Mouse (Mus musculus) lung, embryonic 14.5 days (tissue): ENCODE data around the gene Gm45808. TPM values are rescaled to one million over a fixed set of nuclear protein-coding genes. Genes with fewer than 3 reads are reported as not detected.
A peak's percentile ranks its signal among the peaks of the same experiment; 100 is the strongest.

Experiments
- ATAC-seq: fragments of 200-750 bp; cut with Nextera tagmentation; 2 replicates; pipeline ENCODE4 v1.8.0; 2017; ENCODE audit warnings: mild to moderate bottlenecking, moderate TSS enrichment, moderate library complexity; ENCODE audit not compliant: insufficient read depth
- DNase-seq: peaks from one replicate; pipeline ENCODE4 v3.0.0-alpha.2; 2015
- H3K27ac ChIP-seq: fragments of 300-500 bp; sonication (generic); 2 replicates; pipeline ENCODE4 v1.5.1; 2014; ENCODE audit warnings: low read depth, mild to moderate bottlenecking, moderate library complexity
- H3K27me3 ChIP-seq: fragments of 300-500 bp; sonication (generic); 2 replicates; pipeline ENCODE4 v1.6.1; 2014; ENCODE audit warnings: low read length, control low read depth; ENCODE audit not compliant: insufficient read depth
- H3K36me3 ChIP-seq: fragments of 300-500 bp; sonication (generic); 2 replicates; pipeline ENCODE4 v1.6.1; 2014; ENCODE audit warnings: control low read depth; ENCODE audit not compliant: insufficient read depth
- H3K4me1 ChIP-seq: fragments of 300-500 bp; sonication (generic); 2 replicates; pipeline ENCODE4 v1.6.1; 2014; ENCODE audit warnings: antibody characterized with exemption, control low read depth; ENCODE audit not compliant: insufficient read depth
- H3K4me2 ChIP-seq: fragments of 300-500 bp; sonication (generic); 2 replicates; pipeline ENCODE4 v1.6.1; 2014; ENCODE audit warnings: mild to moderate bottlenecking
- H3K4me3 ChIP-seq: fragments of 300-500 bp; sonication (generic); 2 replicates; pipeline ENCODE4 v1.5.1; 2014; ENCODE audit warnings: low read depth, low read length
- H3K9ac ChIP-seq: fragments of 300-500 bp; sonication (generic); 2 replicates; pipeline ENCODE4 v1.6.1; 2014
- H3K9me3 ChIP-seq: fragments of 300-500 bp; sonication (generic); 2 replicates; pipeline ENCODE4 v1.6.1; 2016; ENCODE audit warnings: low read depth, low read length, control low read depth
- CTCF ChIP-seq: IDR thresholded peaks from 2 replicates; pipeline ENCODE4 v1.5.1; 2016; ENCODE audit warnings: antibody characterized with exemption, low read depth
- WGBS: fragments of 180-500 bp; shearing (Covaris S2); extraction: QIAGEN DNeasy Blood & Tissue Kit; methylation state at CpG from one replicate; pipeline ENCODE4 v1.1.7; 2014; 5-methylcytosine and 5-hydroxymethylcytosine counted together
- polyA plus RNA-seq: library from polyadenylated mRNA; unstranded; fragments of >200 nt; fragmentation: Nextera tagmentation; extraction: Ambion mirVana; gene quantifications from 2 replicates; pipeline ENCODE4 v1.2.1, GENCODE M21; 2014

The Gm45808 gene
- polyA plus RNA-seq, 1 experiment from 2014 or later = not detected

DNA sequence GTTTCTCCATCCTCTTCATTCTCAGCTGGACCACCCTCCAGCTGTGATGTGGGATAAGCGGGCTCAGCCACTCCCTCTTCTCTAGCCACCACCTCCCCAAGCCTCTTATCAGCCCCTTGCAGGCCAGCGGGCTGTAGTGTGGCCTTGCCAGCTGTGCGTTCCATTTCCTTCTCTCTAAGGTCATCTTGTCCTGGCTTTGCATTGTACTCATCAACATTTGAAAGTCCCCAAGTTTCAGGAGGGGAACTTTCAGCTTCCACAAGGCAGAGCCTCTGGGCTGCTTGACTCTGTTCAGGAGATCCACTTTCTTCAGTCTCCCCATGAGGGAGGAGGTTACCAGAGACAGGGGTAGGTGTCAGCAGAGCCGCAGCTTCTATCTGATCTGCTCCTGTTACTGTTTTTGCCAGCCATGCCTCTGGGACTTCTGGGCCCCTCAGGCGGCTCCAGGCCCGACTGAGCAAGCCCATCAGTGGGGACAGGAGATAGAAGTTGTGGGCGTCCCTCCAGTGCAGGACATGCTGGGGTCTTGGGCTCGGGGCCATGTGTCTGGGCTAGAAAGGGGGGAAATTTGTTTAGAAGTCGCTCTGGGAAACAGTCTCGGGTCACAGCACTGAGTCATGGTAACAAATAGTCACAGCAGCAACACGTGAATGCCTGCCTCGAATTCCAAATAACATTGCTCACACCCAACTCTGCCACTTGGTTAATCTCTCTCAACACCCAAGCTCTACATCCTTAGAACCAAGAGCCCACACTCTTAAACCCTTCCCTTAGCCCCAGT lies 38.4 kb upstream of the Gm45808 start:
- H3K4me3 ChIP-seq = peak overlapping the region; percentile 84
- no peaks in the 10 kb centered on the region for H3K4me1 ChIP-seq
- WGBS = 14% methylated on average over 12 of the region's 12 CpGs
- no peaks in the 10 kb centered on the region for H3K9me3 ChIP-seq
- no peaks in the 10 kb centered on the region for H3K27me3 ChIP-seq
- H3K4me2 ChIP-seq = peak overlapping the region; percentile 93
- DNase-seq (peak; percentile 46), ATAC-seq (no peak)
- H3K27ac ChIP-seq = peak overlapping the region; percentile 93
- H3K36me3 ChIP-seq = peaks cover 18% of the 10 kb centered on the region; the same call in 1 of the 2 replicates
- peak overlapping the region; percentile 92 for H3K9ac ChIP-seq
- TF ChIP-seq CTCF = no peak

DNA sequence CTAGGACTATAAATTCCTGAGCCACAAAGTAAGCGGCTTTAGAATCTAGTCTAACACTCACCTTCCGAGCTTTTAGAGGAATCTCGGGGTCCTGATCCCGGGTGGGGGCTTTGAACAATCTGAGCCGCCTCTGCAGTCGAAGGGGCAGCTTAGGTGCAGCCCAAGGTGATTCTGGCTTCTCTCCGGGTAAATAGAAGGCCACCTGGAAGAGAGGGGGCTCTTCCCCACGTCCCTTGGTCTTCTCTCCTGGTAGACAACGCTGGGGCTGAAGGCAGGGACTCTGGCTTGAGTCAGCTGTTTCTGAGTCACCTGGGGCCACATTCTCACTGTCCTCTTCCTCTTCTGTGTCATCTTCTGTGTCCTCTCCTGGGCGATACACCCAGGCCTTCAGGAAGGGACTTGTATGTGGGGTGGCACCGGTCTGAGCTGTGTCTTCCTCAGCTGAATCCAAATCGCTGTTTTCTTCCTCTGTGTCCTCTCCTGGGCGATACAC lies 37.1 kb upstream of the Gm45808 start:
- no peaks in the 10 kb centered on the region for H3K27me3 ChIP-seq
- 0 out of 2 replicates have a peak overlapping the region, but pooled peaks have one; percentile 17 for H3K9ac ChIP-seq
- H3K4me3 ChIP-seq = peak overlapping the region; percentile 26
- H3K4me1 ChIP-seq = no peaks in the 10 kb centered on the region
- H3K9me3 ChIP-seq = no peaks in the 10 kb centered on the region
- peaks cover 18% of the 10 kb centered on the region; the same call in 1 of the 2 replicates for H3K36me3 ChIP-seq
- peak overlapping the region; percentile 4; the same call in 1 of the 2 replicates for H3K4me2 ChIP-seq
- DNase-seq (no peak), ATAC-seq (no peak)
- WGBS = 84% methylated on average over 13 of the region's 13 CpGs
- no peak for TF ChIP-seq CTCF
- no peak overlapping the region for H3K27ac ChIP-seq

GRCm38 (mm10) chr7:45522957-45523676 lies 36.5 kb upstream of the Gm45808 start:
- H3K36me3 ChIP-seq = peaks cover 18% of the 10 kb centered on the region; the same call in 1 of the 2 replicates
- no peaks in the 10 kb centered on the region for H3K9me3 ChIP-seq
- no peaks in the 10 kb centered on the region for H3K27me3 ChIP-seq
- H3K9ac ChIP-seq = 0 out of 2 replicates have a peak overlapping the region, but pooled peaks have one; percentile 17
- ATAC-seq = no peak
- H3K4me1 ChIP-seq = no peaks in the 10 kb centered on the region
- WGBS = 69% methylated on average over 18 of the region's 18 CpGs
- no peak for TF ChIP-seq CTCF
- H3K4me3 ChIP-seq = peak overlapping the region; percentile 26; the same call in 1 of the 2 replicates
- no peak overlapping the region for H3K27ac ChIP-seq
- peak overlapping the region; percentile 20 for H3K4me2 ChIP-seq
- no peak for DNase-seq

- Histone ChIP-seq H3K27me3 (no peaks in the 10 kb centered on the region), H3K27ac (no peak overlapping the region; the same call in 1 of the 2 replicates), H3K4me1 (no peaks in the 10 kb centered on the region), H3K4me3 (peak overlapping the region; percentile 54), H3K36me3 (peaks cover 18% of the 10 kb centered on the region; the same call in 1 of the 2 replicates), H3K9ac (peak overlapping the region; percentile 62), H3K9me3 (no peaks in the 10 kb centered on the region), H3K4me2 (peak overlapping the region; percentile 64)
- 55% methylated on average over 16 of the region's 16 CpGs for WGBS
- no peak for DNase-seq
- no peak for ATAC-seq
- TF ChIP-seq CTCF = no peak
Observed at GRCm38 (mm10) chr7:45522194-45522752, 35.7 kb upstream of the Gm45808 start.

GRCm38 (mm10) chr7:45521728-45522184 lies 35.1 kb upstream of the Gm45808 start:
- peak; percentile 93 for DNase-seq
- Histone ChIP-seq H3K4me1 (no peaks in the 10 kb centered on the region), H3K27me3 (no peaks in the 10 kb centered on the region), H3K9ac (peak overlapping the region; percentile 62), H3K4me2 (peak overlapping the region; percentile 64), H3K27ac (peak overlapping the region; percentile 93), H3K4me3 (peak overlapping the region; percentile 54), H3K9me3 (no peaks in the 10 kb centered on the region), H3K36me3 (peaks cover 18% of the 10 kb centered on the region; the same call in 1 of the 2 replicates)
- WGBS = under 1% methylated on average over 28 of the region's 28 CpGs
- ATAC-seq = peak; percentile 77
- peak; percentile 48; the same call in 1 of the 2 replicates for TF ChIP-seq CTCF

GRCm38 (mm10) chr7:45520605-45521004 lies 34.0 kb upstream of the Gm45808 start:
- ATAC-seq (no peak), DNase-seq (no peak)
- no peak overlapping the region for H3K27ac ChIP-seq
- peaks cover 18% of the 10 kb centered on the region; the same call in 1 of the 2 replicates for H3K36me3 ChIP-seq
- peak overlapping the region; percentile 64; the same call in 1 of the 2 replicates for H3K4me2 ChIP-seq
- no peaks in the 10 kb centered on the region for H3K9me3 ChIP-seq
- no peak overlapping the region for H3K4me3 ChIP-seq
- no peaks in the 10 kb centered on the region for H3K4me1 ChIP-seq
- TF ChIP-seq CTCF = no peak
- H3K27me3 ChIP-seq = no peaks in the 10 kb centered on the region
- H3K9ac ChIP-seq = no peak overlapping the region
- WGBS = 87% methylated on average over 7 of the region's 7 CpGs
